Mouse (Mus musculus): ENCODE measurements around the gene Fam83g.

GRCm38 (mm10) chr11:61674839-61675159 is 9.1 kb upstream of the Fam83g start:
- TF ChIP-seq CTCF (IDR thresholded peaks at IDR 0.05; ENCODE audit: borderline replicate concordance, insufficient read depth, low read length) (no peak), POLR2A (IDR thresholded peaks at IDR 0.05; ENCODE audit: low read depth, low read length) (no peak)

Measured in embryonic fibroblast, embryonic 13.5 days (primary cell).